Mouse (Mus musculus) CH12.LX (cell line): ENCODE measurements around the gene Tmprss5. TPM values are rescaled to one million over a fixed set of nuclear protein-coding genes. Genes with fewer than 3 reads are reported as not detected.

Experiments used
- DNase-seq: peaks from one replicate; pipeline ENCODE4 v3.0.0-alpha.2; 2013; ENCODE audit errors: extremely low read depth
- H3K27ac ChIP-seq: 2 replicates; pipeline ENCODE4 v1.5.1; 2012; ENCODE audit warnings: low read depth, mild to moderate bottlenecking, control low read depth, moderate library complexity; ENCODE audit not compliant: insufficient read depth
- H3K27me3 ChIP-seq: replicated peaks from 2 replicates; pipeline ENCODE3; 2012; ENCODE audit warnings: inconsistent platforms
- H3K36me3 ChIP-seq, 2 experiments: replicated peaks in 1 of 2; 2 replicates each; pipeline versions ENCODE3 to v1.6.1; 2012; ENCODE audit warnings: inconsistent platforms in 1 of 2, low read length in 1 of 2, mild to moderate bottlenecking in 1 of 2, mixed read lengths in 1 of 2, moderate library complexity in 1 of 2; ENCODE audit not compliant: control insufficient read depth in 1 of 2, insufficient read depth in 1 of 2
- H3K4me1 ChIP-seq, 2 experiments: 2 replicates each; pipeline ENCODE4 v1.6.1; 2012; ENCODE audit warnings: inconsistent platforms in 1 of 2, moderate library complexity in 1 of 2; ENCODE audit not compliant: insufficient read depth in 2 of 2, control insufficient read depth in 1 of 2
- H3K4me2 ChIP-seq: 2 replicates; pipeline ENCODE4 v1.6.1; 2012; ENCODE audit warnings: low read depth, mild to moderate bottlenecking, control low read depth; ENCODE audit not compliant: poor library complexity, insufficient read depth, severe bottlenecking
- H3K4me3 ChIP-seq, 3 experiments: fragments of 150-350 bp in 1 of 3; sonication (generic) in 1 of 3; replicated peaks in 1 of 3; 2 replicates each; pipeline versions ENCODE3 to v1.5.1; 2011 to 2012; ENCODE audit warnings: low read depth in 2 of 3, low read length in 2 of 3, mild to moderate bottlenecking in 2 of 3, moderate library complexity in 2 of 3, control low read depth in 1 of 3, improper control_type of control experiment in 1 of 3, inconsistent platforms in 1 of 3, mixed read lengths in 1 of 3; ENCODE audit not compliant: poor library complexity in 1 of 3
- H3K79me2 ChIP-seq: replicated peaks from 2 replicates; pipeline ENCODE4 v1.6.1; 2012; ENCODE audit warnings: mild to moderate bottlenecking, moderate library complexity; ENCODE audit not compliant: control insufficient read depth, poor library complexity, insufficient read depth, severe bottlenecking; ENCODE audit errors: extremely low read depth
- H3K9ac ChIP-seq: 2 replicates; pipeline ENCODE4 v1.6.1; 2012; ENCODE audit warnings: low read depth, mild to moderate bottlenecking, control low read depth, moderate library complexity; ENCODE audit not compliant: insufficient read depth
- H3K9me3 ChIP-seq: replicated peaks from 2 replicates; pipeline ENCODE3; 2012; ENCODE audit warnings: low read length, inconsistent platforms, mixed read lengths
- BHLHE40 ChIP-seq: IDR thresholded peaks from 2 replicates; pipeline ENCODE4 v1.6.1; 2011; ENCODE audit warnings: mild to moderate bottlenecking, low read depth, low read length, improper control_type of control experiment
- CHD1 ChIP-seq: IDR thresholded peaks from 2 replicates; pipeline ENCODE4 v1.6.1; 2012; ENCODE audit warnings: low read depth, low read length, improper control_type of control experiment, inconsistent platforms
- CHD2 ChIP-seq: IDR thresholded peaks from 2 replicates; pipeline ENCODE4 v1.6.1; 2011; ENCODE audit warnings: low read length, improper control_type of control experiment
- CTCF ChIP-seq, 2 experiments: IDR thresholded peaks in 1 of 2; conservative IDR thresholded peaks in 1 of 2; 2 replicates each; pipeline ENCODE4 v1.5.1; 2011 to 2012; ENCODE audit warnings: low read depth in 2 of 2, low read length in 2 of 2, improper control_type of control experiment in 1 of 2, inconsistent platforms in 1 of 2, mild to moderate bottlenecking in 1 of 2, moderate library complexity in 1 of 2
- E2F4 ChIP-seq: IDR thresholded peaks from 2 replicates; pipeline ENCODE4 v1.6.1; 2011; ENCODE audit warnings: low read depth, low read length, improper control_type of control experiment; ENCODE audit not compliant: insufficient replicate concordance
- EP300 ChIP-seq: IDR thresholded peaks from 2 replicates; pipeline ENCODE4 v1.6.1; 2011; ENCODE audit warnings: low read length, improper control_type of control experiment
- ETS1 ChIP-seq: conservative IDR thresholded peaks from 2 replicates; pipeline ENCODE4 v1.6.1; 2012; ENCODE audit warnings: low read depth, mild to moderate bottlenecking, inconsistent platforms, low read length, improper control_type of control experiment, moderate library complexity
- GABPA ChIP-seq: IDR thresholded peaks from 2 replicates; pipeline ENCODE4 v1.6.1; 2012; ENCODE audit warnings: low read depth, low read length, improper control_type of control experiment, inconsistent platforms; ENCODE audit not compliant: insufficient replicate concordance
- JUND ChIP-seq: conservative IDR thresholded peaks from 2 replicates; pipeline ENCODE4 v1.6.1; 2011; ENCODE audit warnings: low read depth, low read length, improper control_type of control experiment
- KAT2A ChIP-seq: IDR thresholded peaks from 2 replicates; pipeline ENCODE4 v1.6.1; 2012; ENCODE audit warnings: low read length, improper control_type of control experiment, inconsistent platforms; ENCODE audit not compliant: insufficient replicate concordance
- MAFK ChIP-seq: IDR thresholded peaks from 2 replicates; pipeline ENCODE4 v1.6.1; 2011; ENCODE audit warnings: low read length, improper control_type of control experiment; ENCODE audit not compliant: insufficient replicate concordance
- MAX ChIP-seq: IDR thresholded peaks from 2 replicates; pipeline ENCODE4 v1.6.1; 2011; ENCODE audit warnings: low read length, improper control_type of control experiment
- MEF2A ChIP-seq: IDR thresholded peaks from 2 replicates; pipeline ENCODE4 v1.6.1; 2014; ENCODE audit warnings: low read depth, mild to moderate bottlenecking, inconsistent platforms, low read length, improper control_type of control experiment, borderline replicate concordance
- MXI1 ChIP-seq: IDR thresholded peaks from 2 replicates; pipeline ENCODE4 v1.6.1; 2011; ENCODE audit warnings: mild to moderate bottlenecking, low read depth, low read length, improper control_type of control experiment
- NELFE ChIP-seq: IDR thresholded peaks from 2 replicates; pipeline ENCODE4 v1.6.1; 2011; ENCODE audit warnings: low read depth, low read length, improper control_type of control experiment
- POLR2A ChIP-seq: IDR thresholded peaks from 2 replicates; pipeline ENCODE4 v1.6.1; 2011; ENCODE audit warnings: low read depth, mild to moderate bottlenecking, improper control_type of control experiment, low read length
- POLR2AphosphoS2 ChIP-seq: IDR thresholded peaks from 2 replicates; pipeline ENCODE4 v1.6.1; 2011; ENCODE audit warnings: low read depth, low read length, improper control_type of control experiment
- SMC3 ChIP-seq: IDR thresholded peaks from 2 replicates; pipeline ENCODE4 v1.6.1; 2011; ENCODE audit warnings: low read depth, low read length, improper control_type of control experiment
- TBP ChIP-seq: conservative IDR thresholded peaks from 2 replicates; pipeline ENCODE4 v1.6.1; 2011; ENCODE audit warnings: low read depth, low read length, improper control_type of control experiment
- USF1 ChIP-seq: IDR thresholded peaks from 2 replicates; pipeline ENCODE4 v1.6.1; 2014; ENCODE audit warnings: low read depth, mild to moderate bottlenecking, inconsistent platforms, low read length, improper control_type of control experiment
- ZC3H11A ChIP-seq: IDR thresholded peaks from 2 replicates; pipeline ENCODE4 v1.6.1; 2012; ENCODE audit warnings: low read depth, mild to moderate bottlenecking, inconsistent platforms, low read length, improper control_type of control experiment
- ZNF384 ChIP-seq: IDR thresholded peaks from 2 replicates; pipeline ENCODE4 v1.6.1; 2012; ENCODE audit warnings: low read depth, low read length, improper control_type of control experiment, inconsistent platforms
- dilution Hi-C: fragments of 300-500 bp; cut with MboI; formaldehyde crosslinking; loops from 2 replicates; pipeline ENCODE4 v1.14.3; 2020; ENCODE audit warnings: low sequenced_read_pairs; ENCODE audit not compliant: extremely low pct_unique_long_range_greater_than_20kb, extremely low pct_ligation_motif_present
- in situ Hi-C: fragments of 300-500 bp; cut with MboI; formaldehyde crosslinking; loops from 3 replicates; pipeline ENCODE4 v1.14.3; 2019; ENCODE audit warnings: low sequenced_read_pairs, low pct_ligation_motif_present, low pct_unique_long_range_greater_than_20kb, mixed read lengths
- polyA plus RNA-seq: library from polyadenylated mRNA; unstranded; fragments of >175 nt; gene quantifications from 2 replicates; pipeline ENCODE4 v1.2.1, GENCODE M21; 2012; ENCODE audit warnings: low read depth; ENCODE audit not compliant: insufficient read length
- total RNA-seq, 2 experiments: library from RNA; depleted of rRNA; stranded (reverse); fragments of 300-350 nt in 1 of 2; fragments of >200 nt in 1 of 2; gene quantifications; 2 replicates each; pipeline ENCODE4 v1.2.3; 2012 to 2014

Tmprss5 gene
- total and polyA plus RNA-seq, 3 experiments, result not detected

- Histone ChIP-seq H3K4me1 (no peaks in the 10 kb centered on the region), H3K9ac (no peak overlapping the region), H3K9me3 (no peaks in the 10 kb centered on the region), H3K79me2 (no peaks in the 10 kb centered on the region), H3K27me3 (peaks cover 20% of the 10 kb centered on the region), H3K4me2 (no peak overlapping the region), H3K36me3 (no peaks in the 10 kb centered on the region), H3K27ac (no peak overlapping the region)
- in situ Hi-C loops, result no loop called here
- dilution Hi-C loops, result no loop called here
- DNase-seq, result no peak
- no peak for TF ChIP-seq CHD2
- TF ChIP-seq ZNF384, result no peak
- TF ChIP-seq MAFK, result no peak
- TF ChIP-seq SMC3, result no peak
- no peak for TF ChIP-seq GABPA
- no peak for TF ChIP-seq POLR2AphosphoS2
- no peak for TF ChIP-seq KAT2A
- no peak for TF ChIP-seq ZC3H11A
- TF ChIP-seq MEF2A, result no peak
- no peak for TF ChIP-seq MXI1
- TF ChIP-seq USF1, result no peak
- no peak for TF ChIP-seq CHD1
- no peak for TF ChIP-seq EP300
- no peak for TF ChIP-seq NELFE
- TF ChIP-seq, all 38 proteins: peak for 0
- H3K4me3 ChIP-seq, result no peak overlapping the region
Measured at GRCm38 (mm10) chr9:49130514-49131010, 49.5 kb downstream of the Tmprss5 start.

GRCm38 (mm10) chr9:49143841-49144240 is 62.8 kb downstream of the Tmprss5 start:
- DNase-seq, result peak; percentile 3
- TF ChIP-seq MAFK, result no peak
- TF ChIP-seq ETS1, result no peak
- no peak for TF ChIP-seq EP300
- no peak for TF ChIP-seq TBP
- TF ChIP-seq JUND, result no peak
- TF ChIP-seq MAX, result no peak
- TF ChIP-seq CHD1, result no peak
- no peak for TF ChIP-seq ZC3H11A
- TF ChIP-seq POLR2A, result no peak
- no peak for TF ChIP-seq BHLHE40
- TF ChIP-seq MXI1, result no peak
- no peak for TF ChIP-seq CTCF (conservative IDR thresholded peaks at IDR 0.05 in 1 of 2, IDR thresholded peaks at IDR 0.05 in 1 of 2; ENCODE audit: low read depth in 2 of 2, low read length in 2 of 2)
- no peak for TF ChIP-seq KAT2A
- TF ChIP-seq E2F4, result no peak
- Histone ChIP-seq H3K27me3 (peaks cover 8% of the 10 kb centered on the region), H3K27ac (no peak overlapping the region), H3K4me2 (no peak overlapping the region), H3K4me3 (no peak overlapping the region), H3K79me2 (no peaks in the 10 kb centered on the region), H3K4me1 (peaks cover 0 to 5% of the 10 kb centered on the region in 2 experiments; a peak in 2 of 4 replicates), H3K9me3 (no peaks in the 10 kb centered on the region), H3K36me3 (no peaks in the 10 kb centered on the region), H3K9ac (no peak overlapping the region)
- dilution Hi-C loops, result no loop called here
- in situ Hi-C loops, result no loop called here
